Mouse (Mus musculus) embryonic facial prominence, embryonic 10.5 days (tissue): ENCODE measurements around the gene Rrp8. TPM values are rescaled to one million over a fixed set of nuclear protein-coding genes. Genes with fewer than 3 reads are reported as not detected.
"Not testable (repeated sequence)": the region's sequence is repeated elsewhere in the genome, so short reads cannot be mapped to it uniquely, and the experiment has no call there.

Source experiments
- DNase-seq: peaks from one replicate; pipeline ENCODE4 v3.0.0-alpha.2; 2017; ENCODE audit warnings: low spot score
- H3K27ac ChIP-seq: fragments of 300-500 bp; sonication (generic); replicated peaks from 2 replicates; pipeline ENCODE4 v1.5.1; 2016; ENCODE audit warnings: mild to moderate bottlenecking
- H3K27me3 ChIP-seq: fragments of 300-500 bp; sonication (generic); replicated peaks from 2 replicates; pipeline ENCODE4 v1.6.1; 2016; ENCODE audit warnings: low read depth, mild to moderate bottlenecking; ENCODE audit not compliant: poor library complexity, severe bottlenecking
- H3K36me3 ChIP-seq: fragments of 300-500 bp; sonication (generic); replicated peaks from 2 replicates; pipeline ENCODE4 v1.6.1; 2016; ENCODE audit warnings: mild to moderate bottlenecking, moderate library complexity
- H3K4me1 ChIP-seq: fragments of 300-500 bp; sonication (generic); 2 replicates; pipeline ENCODE4 v1.6.1; 2016
- H3K4me3 ChIP-seq: fragments of 300-500 bp; sonication (generic); 2 replicates; pipeline ENCODE4 v1.5.1; 2016; ENCODE audit warnings: mild to moderate bottlenecking, moderate library complexity
- H3K9me3 ChIP-seq: fragments of 300-500 bp; sonication (generic); 2 replicates; pipeline ENCODE4 v1.6.1; 2016; ENCODE audit warnings: mild to moderate bottlenecking
- WGBS: fragments of 180-500 bp; shearing (Covaris S2); methylation state at CpG from one replicate; pipeline ENCODE4 v1.1.7; 2016; 5-methylcytosine and 5-hydroxymethylcytosine counted together
- polyA plus RNA-seq: library from polyadenylated mRNA; unstranded; fragments of >200 nt; fragmentation: Nextera tagmentation; extraction: Ambion mirVana; gene quantifications from 2 replicates; pipeline ENCODE4 v1.2.1, GENCODE M21; 2016

Gene Rrp8
- polyA plus RNA-seq, 1 experiment from 2014 or later: 45.4 TPM

DNA sequence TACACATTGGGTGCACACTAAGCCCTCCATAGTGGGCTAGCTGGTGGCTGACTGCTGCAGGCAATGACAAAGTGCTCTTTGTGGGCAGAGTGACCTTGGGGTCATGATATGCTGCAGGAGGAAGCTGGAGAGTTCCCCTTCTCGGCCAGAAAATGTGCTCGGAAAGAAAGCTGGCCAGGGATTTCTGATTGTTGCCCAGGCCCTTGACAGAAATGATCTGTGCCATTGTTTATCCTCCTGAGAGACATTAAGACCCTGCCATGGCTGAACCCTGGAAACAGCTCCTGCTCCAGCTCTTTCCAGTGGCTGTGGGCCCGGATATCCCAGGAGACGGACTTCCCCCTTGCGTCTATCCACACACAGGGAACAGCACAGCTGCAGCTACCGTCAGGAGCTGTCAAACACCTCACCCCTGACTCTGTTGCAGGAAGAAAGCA, 30.6 kb upstream of the Rrp8 start:
- peaks cover 25% of the 10 kb centered on the region for H3K4me1 ChIP-seq
- peak overlapping the region; percentile 25 for H3K4me3 ChIP-seq
- peaks cover 98% of the 10 kb centered on the region for H3K36me3 ChIP-seq
- peaks cover 31% of the 10 kb centered on the region for H3K27me3 ChIP-seq
- peak; percentile 57 for DNase-seq
- WGBS: 15% methylated on average over 6 of the region's 6 CpGs
- no peaks in the 10 kb centered on the region for H3K9me3 ChIP-seq
- peak overlapping the region; percentile 36; the same call in 1 of the 2 replicates for H3K27ac ChIP-seq

DNA sequence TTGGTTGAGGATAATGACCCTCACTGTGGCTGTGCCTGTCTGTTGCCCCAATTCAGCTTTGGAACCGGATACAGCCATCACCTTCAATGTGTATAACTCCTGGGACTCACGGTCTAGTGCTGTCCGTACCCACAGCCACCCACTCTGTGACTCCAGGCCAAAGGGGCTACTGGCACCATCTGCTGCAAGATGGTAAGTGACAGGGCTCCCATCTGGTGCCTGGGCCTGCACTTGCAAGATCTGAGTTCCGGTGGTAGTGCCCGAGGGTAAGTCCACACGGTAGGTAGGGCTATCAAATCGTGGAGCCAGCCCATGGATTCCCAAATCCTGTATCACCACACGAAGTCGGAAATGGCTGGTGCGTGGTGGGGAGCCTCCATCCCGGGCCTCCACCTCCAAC, 27.1 kb upstream of the Rrp8 start:
- Histone ChIP-seq H3K4me3 (no peak overlapping the region), H3K27me3 (peaks cover 53% of the 10 kb centered on the region), H3K36me3 (peaks cover 93% of the 10 kb centered on the region)

GRCm38 (mm10) chr7:105762517-105763270, 25.5 kb upstream of the Rrp8 start:
- no peaks in the 10 kb centered on the region for H3K9me3 ChIP-seq
- no peak for DNase-seq
- peak overlapping the region; percentile 45 for H3K4me3 ChIP-seq
- peaks cover 19% of the 10 kb centered on the region for H3K4me1 ChIP-seq
- WGBS: 16% methylated on average over 55 of the region's 55 CpGs
- peaks cover 53% of the 10 kb centered on the region for H3K27me3 ChIP-seq
- H3K27ac ChIP-seq: no peak overlapping the region
- peaks cover 94% of the 10 kb centered on the region for H3K36me3 ChIP-seq

More for the DNA sequence above, 27.1 kb upstream of the Rrp8 start:
- Histone ChIP-seq H3K9me3 (no peaks in the 10 kb centered on the region), H3K4me1 (peaks cover 34% of the 10 kb centered on the region), H3K27ac (no peak overlapping the region)
- WGBS: 93% methylated on average over 11 of the region's 11 CpGs
- no peak for DNase-seq

DNA sequence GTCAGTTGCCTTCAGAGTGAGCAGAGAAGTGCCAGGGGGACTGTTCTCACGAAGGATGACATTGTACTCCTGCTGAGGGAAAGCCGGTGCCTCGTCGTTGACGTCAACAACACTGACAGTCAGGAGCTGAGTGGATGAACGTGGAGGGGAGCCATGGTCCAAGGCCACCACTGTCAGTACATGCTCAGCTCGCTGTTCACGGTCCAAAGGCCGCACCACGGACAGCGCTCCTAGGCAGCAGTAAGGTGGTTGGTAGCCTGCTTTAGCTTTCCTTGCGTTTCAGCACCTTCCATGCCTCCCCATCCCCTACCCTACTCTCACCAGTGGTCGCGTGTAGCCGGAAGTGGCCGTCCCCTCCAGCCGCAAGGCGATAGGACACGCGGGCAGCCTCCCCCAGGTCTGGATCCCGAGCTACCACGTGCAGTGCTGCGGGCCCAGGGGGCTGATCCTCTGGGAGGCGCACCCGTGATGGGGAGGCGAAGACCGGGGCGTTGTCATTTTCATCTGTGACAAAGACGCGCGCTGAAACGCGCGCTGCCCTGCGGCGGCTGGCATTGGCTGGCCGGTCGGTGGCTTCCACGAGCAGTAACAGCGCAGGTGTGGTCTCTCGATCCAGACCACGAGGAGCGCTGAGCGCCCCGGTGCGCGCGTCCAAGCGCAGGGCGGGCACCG, 24.8 kb upstream of the Rrp8 start:
- DNase-seq: peak; percentile 39
- H3K4me3 ChIP-seq: peak overlapping the region; percentile 45
- H3K27ac ChIP-seq: no peak overlapping the region
- peaks cover 53% of the 10 kb centered on the region for H3K27me3 ChIP-seq
- peaks cover 95% of the 10 kb centered on the region for H3K36me3 ChIP-seq
- H3K4me1 ChIP-seq: peaks cover 12% of the 10 kb centered on the region
- H3K9me3 ChIP-seq: no peaks in the 10 kb centered on the region
- 18% methylated on average over 51 of the region's 51 CpGs for WGBS

- Histone ChIP-seq H3K9me3 (no peaks in the 10 kb centered on the region), H3K4me3 (no peak overlapping the region), H3K27ac (no peak overlapping the region), H3K36me3 (peaks cover 72% of the 10 kb centered on the region), H3K27me3 (no peaks in the 10 kb centered on the region), H3K4me1 (peaks cover 14% of the 10 kb centered on the region)
- DNase-seq: no peak
- WGBS: 93% methylated on average over 10 of the region's 10 CpGs
Observed at GRCm38 (mm10) chr7:105753281-105753680, 16.1 kb upstream of the Rrp8 start.

DNA sequence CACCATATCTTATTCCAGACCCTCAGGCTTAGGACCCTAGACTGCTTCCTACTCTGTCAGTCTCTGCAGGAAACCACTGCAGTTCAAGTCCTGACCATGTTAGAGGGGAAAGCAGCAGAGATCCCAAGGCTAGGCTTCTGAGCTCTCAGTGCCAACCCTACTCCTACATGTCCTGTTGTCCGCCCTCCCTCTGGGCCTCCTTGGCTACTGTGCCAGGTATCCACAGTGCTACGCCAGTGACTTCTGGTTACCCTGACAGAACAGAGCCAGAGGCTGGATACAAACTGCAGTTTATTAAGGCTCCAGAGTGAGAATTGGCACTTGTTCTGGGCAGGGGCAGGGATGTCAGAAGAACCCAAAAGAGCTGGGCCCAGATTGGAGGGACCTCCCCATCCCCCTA, 15.5 kb upstream of the Rrp8 start:
- Histone ChIP-seq H3K4me1 (peaks cover 14% of the 10 kb centered on the region), H3K36me3 (peaks cover 72% of the 10 kb centered on the region), H3K27ac (no peak overlapping the region), H3K27me3 (no peaks in the 10 kb centered on the region), H3K4me3 (no peak overlapping the region), H3K9me3 (no peaks in the 10 kb centered on the region)
- WGBS: 80% methylated on average over 2 of the region's 2 CpGs
- DNase-seq: no peak

DNA sequence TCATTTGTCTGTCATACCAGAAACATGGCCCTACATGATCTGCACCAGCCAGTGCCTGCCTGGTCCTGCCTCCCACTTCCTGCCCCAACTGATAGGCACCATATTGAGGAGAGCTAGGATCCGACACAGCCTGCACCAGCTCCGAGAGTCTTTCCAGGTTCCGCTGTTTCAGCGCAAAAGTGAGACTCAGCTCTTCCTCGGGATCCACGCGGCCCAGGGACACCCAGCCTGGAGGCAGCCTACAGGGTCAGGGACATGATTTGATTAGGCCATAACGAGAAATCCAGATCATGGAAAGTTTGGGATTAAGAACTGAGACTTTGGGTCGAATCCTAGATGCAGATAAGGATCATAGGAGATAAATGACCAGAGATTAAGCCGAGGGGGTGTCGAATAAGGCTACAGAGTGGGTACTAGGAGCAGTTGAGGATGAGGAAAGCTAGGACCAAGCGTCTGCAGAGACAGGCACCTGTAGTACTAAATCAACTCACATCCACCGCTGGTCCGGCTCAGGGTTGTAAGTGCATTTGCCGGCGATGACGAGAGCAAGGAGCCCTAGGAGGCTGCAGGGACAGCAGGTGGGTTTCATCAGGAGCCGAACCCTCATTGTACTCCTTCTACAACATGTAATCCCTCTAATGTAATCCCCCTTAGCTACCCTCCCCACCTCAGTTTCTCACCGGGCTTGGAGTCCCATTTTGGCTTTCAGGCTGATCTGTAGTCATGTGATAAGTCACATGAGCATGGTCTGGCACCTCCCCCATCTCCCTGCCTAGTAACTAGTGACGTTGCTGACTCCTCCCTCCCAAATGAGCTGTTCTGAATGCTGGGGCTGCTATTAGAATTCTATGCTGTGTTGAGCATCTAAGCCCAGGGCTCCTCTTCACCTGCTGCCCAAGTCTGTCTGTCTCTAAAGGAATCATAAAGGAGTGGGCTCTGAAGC, 14.6 kb upstream of the Rrp8 start, which contains the start of gene Tpp1:
Tpp1 (minus strand) TSS at position 745 of the 943 bp plus-strand sequence.
- H3K27me3 ChIP-seq: no peaks in the 10 kb centered on the region
- 22% methylated on average over 20 of the region's 20 CpGs for WGBS

GRCm38 (mm10) chr7:105747776-105748175, 10.6 kb upstream of the Rrp8 start:
- DNase-seq: no peak
- whole genome bisulfite sequencing: 78% methylated on average over 2 of the region's 2 CpGs

More for the DNA sequence above, 14.6 kb upstream of the Rrp8 start, which contains the start of gene Tpp1:
- peaks cover 71% of the 10 kb centered on the region for H3K36me3 ChIP-seq
- peak within 1 kb of the TSS; percentile 75 for H3K4me3 ChIP-seq
- DNase-seq: peak; percentile 89
- H3K4me1 ChIP-seq: peaks cover 14% of the 10 kb centered on the region
- no peaks in the 10 kb centered on the region for H3K9me3 ChIP-seq
- peak within 1 kb of the TSS; percentile 81 for H3K27ac ChIP-seq

GRCm38 (mm10) chr7:105743926-105744590, 6.9 kb upstream of the Rrp8 start, which contains the start of gene Taf10:
Gene Taf10 (minus strand): TSS chr7:105744361.
- DNase-seq: peak; percentile 94
- Histone ChIP-seq H3K4me1 (peaks cover 25% of the 10 kb centered on the region), H3K4me3 (peak within 1 kb of the TSS; percentile 97), H3K9me3 (no peaks in the 10 kb centered on the region), H3K27me3 (no peaks in the 10 kb centered on the region), H3K27ac (peak within 1 kb of the TSS; percentile 92), H3K36me3 (peaks cover 67% of the 10 kb centered on the region)
- WGBS: under 1% methylated on average over 67 of the region's 67 CpGs

More at GRCm38 (mm10) chr7:105747776-105748175, 10.6 kb upstream of the Rrp8 start:
- Histone ChIP-seq H3K4me1 (peaks cover 31% of the 10 kb centered on the region), H3K27ac (no peak overlapping the region), H3K36me3 (peaks cover 44% of the 10 kb centered on the region), H3K27me3 (no peaks in the 10 kb centered on the region), H3K9me3 (no peaks in the 10 kb centered on the region), H3K4me3 (no peak overlapping the region)

GRCm38 (mm10) chr7:105743246-105743925, 6.2 kb upstream of the Rrp8 start:
- DNase-seq: not testable (repeated sequence)
- 37% methylated on average over 20 of the region's 20 CpGs for WGBS
- H3K36me3 ChIP-seq: peaks cover 60% of the 10 kb centered on the region

GRCm38 (mm10) chr7:105742539-105743215, 5.5 kb upstream of the Rrp8 start:
- peaks cover 38% of the 10 kb centered on the region for H3K4me1 ChIP-seq
- DNase-seq, H3K27me3 ChIP-seq, H3K9me3 ChIP-seq, H3K27ac ChIP-seq: not testable (repeated sequence)
- peak overlapping the region; percentile 97; the same call in 1 of the 2 replicates for H3K4me3 ChIP-seq
- peaks cover 53% of the 10 kb centered on the region for H3K36me3 ChIP-seq
- WGBS: 87% methylated on average over 7 of the region's 7 CpGs

More at GRCm38 (mm10) chr7:105743246-105743925, 6.2 kb upstream of the Rrp8 start:
- H3K27ac ChIP-seq: peak overlapping the region; percentile 92
- H3K4me1 ChIP-seq: peaks cover 31% of the 10 kb centered on the region
- H3K9me3 ChIP-seq, H3K27me3 ChIP-seq: not testable (repeated sequence)
- peak overlapping the region; percentile 97 for H3K4me3 ChIP-seq
